Mouse (Mus musculus) G1E (cell line): ENCODE measurements at regions not wholly inside any gene's neighbourhood (a gene's known extent, or its start where the extent isn't known, plus 50 kb on each side); places are given as distances from the start of the nearest gene placed in this dataset.

ENCODE experiments used
- ATAC-seq: 2 replicates; pipeline ENCODE4 v1.8.0; 2016; ENCODE audit warnings: mild to moderate bottlenecking; ENCODE audit not compliant: insufficient number of reproducible peaks, poor library complexity, low FRiP score, severe bottlenecking; ENCODE audit errors: extremely low read depth
- DNase-seq: peaks from one replicate; pipeline ENCODE4 v3.0.0; 2012; ENCODE audit warnings: low spot score
- H3K27me3 ChIP-seq: 2 replicates; pipeline ENCODE4 v1.6.1; 2012; ENCODE audit warnings: mild to moderate bottlenecking, low read length, inconsistent platforms; ENCODE audit not compliant: insufficient read depth
- H3K36me3 ChIP-seq: replicated peaks from 2 replicates; pipeline ENCODE3; 2012; ENCODE audit warnings: mild to moderate bottlenecking, inconsistent platforms
- H3K4me1 ChIP-seq: 2 replicates; pipeline ENCODE4 v1.6.1; 2012; ENCODE audit warnings: low read depth, low read length, inconsistent platforms, mixed read lengths; ENCODE audit not compliant: insufficient read depth
- H3K4me3 ChIP-seq: 2 replicates; pipeline ENCODE4 v1.5.1; 2012; ENCODE audit warnings: low read depth, mild to moderate bottlenecking, inconsistent platforms, low read length, moderate library complexity, mixed read lengths
- H3K9me3 ChIP-seq: replicated peaks from 2 replicates; pipeline ENCODE4 v1.6.1; 2012; ENCODE audit warnings: inconsistent platforms
- CTCF ChIP-seq: IDR thresholded peaks from 2 replicates; pipeline ENCODE4 v1.5.1; 2012; ENCODE audit warnings: low read depth, low read length, inconsistent platforms, mixed read lengths
- GATA1 ChIP-seq: IDR thresholded peaks from 2 replicates; pipeline ENCODE4 v1.6.1; 2012; ENCODE audit warnings: borderline replicate concordance, low read length, inconsistent platforms, mixed read lengths
- GATA2 ChIP-seq: IDR thresholded peaks from 2 replicates; pipeline ENCODE4 v1.6.1; 2012; ENCODE audit warnings: low read depth, low read length, inconsistent platforms, borderline replicate concordance
- POLR2AphosphoS5 ChIP-seq: IDR thresholded peaks from 2 replicates; pipeline ENCODE4 v1.6.1; 2012; ENCODE audit warnings: low read depth, low read length, inconsistent platforms; ENCODE audit not compliant: insufficient replicate concordance
- TAL1 ChIP-seq: conservative IDR thresholded peaks from 2 replicates; pipeline ENCODE4 v1.6.1; 2012; ENCODE audit warnings: low read depth, low read length, inconsistent platforms, mixed read lengths

DNA sequence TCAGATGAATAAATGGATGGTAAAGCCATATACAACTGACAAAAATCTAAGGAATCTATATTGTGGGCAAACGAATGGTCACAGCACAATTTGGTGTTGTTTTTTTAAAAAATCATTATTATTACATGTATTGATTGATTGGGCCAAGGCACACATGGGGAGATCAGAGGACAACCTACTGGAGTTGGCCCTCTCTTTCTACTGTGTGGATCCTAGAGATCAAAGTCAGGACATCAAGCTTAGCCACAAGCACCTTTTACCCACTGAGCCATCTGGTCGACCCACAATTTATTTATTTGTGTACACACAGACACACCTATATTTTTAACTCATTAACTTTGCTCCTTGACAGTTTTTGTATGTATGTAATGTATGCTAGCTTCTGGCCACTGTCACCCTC lies 89.7 kb upstream of the Tbx3 start:
- ATAC-seq (no peak), DNase-seq (no peak)
- Histone ChIP-seq H3K4me1 (no peaks in the 10 kb centered on the region), H3K27me3 (no peaks in the 10 kb centered on the region), H3K9me3 (peaks cover 65% of the 10 kb centered on the region), H3K36me3 (no peaks in the 10 kb centered on the region), H3K4me3 (no peak overlapping the region)
- TF ChIP-seq GATA1 (no peak), POLR2AphosphoS5 (no peak), GATA2 (no peak), TAL1 (no peak), CTCF (no peak)

DNA sequence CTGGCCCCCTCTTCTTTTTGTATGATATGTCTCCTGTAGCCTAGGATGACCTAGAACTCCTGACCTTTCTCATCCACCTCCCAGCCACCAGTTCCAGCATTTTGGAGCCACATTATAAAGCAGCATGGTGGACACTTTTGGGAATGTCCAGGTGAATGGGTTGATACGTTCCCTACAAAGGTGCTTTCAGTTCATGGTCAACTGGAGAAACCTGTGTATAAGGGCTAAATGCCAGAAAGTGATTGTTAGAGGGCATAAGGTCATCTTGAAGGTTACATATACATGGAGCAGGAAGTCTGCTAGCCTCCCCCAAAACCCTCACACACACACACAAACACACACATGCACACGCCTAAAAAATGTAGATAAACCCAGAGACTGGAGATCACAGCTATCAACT lies 86.1 kb upstream of the Tbx3 start:
- H3K36me3 ChIP-seq: no peaks in the 10 kb centered on the region
- peaks cover 71% of the 10 kb centered on the region for H3K9me3 ChIP-seq
- TF ChIP-seq POLR2AphosphoS5 (no peak), GATA1 (no peak), CTCF (no peak), GATA2 (no peak), TAL1 (no peak)
- no peaks in the 10 kb centered on the region for H3K4me1 ChIP-seq
- DNase-seq: no peak
- no peak for ATAC-seq
- no peaks in the 10 kb centered on the region for H3K27me3 ChIP-seq
- H3K4me3 ChIP-seq: no peak overlapping the region

DNA sequence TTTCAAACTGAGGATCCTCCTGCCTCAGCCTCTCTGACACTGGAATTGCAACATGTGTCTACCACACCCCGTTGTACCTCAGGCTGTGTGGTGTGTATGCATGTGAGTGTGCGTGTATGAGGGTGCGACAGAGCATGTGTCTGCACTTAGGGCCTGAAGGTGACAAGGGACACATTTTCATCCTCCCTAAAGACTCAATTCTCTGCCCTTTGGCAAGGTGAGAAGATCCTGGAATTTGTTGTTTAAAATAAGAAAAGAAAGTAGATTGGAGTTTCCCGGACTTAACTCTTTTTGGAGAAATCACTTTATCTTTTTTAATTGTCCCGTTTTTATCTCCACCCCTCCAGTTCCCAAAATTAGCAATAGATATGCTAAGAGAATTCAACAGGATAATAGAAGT lies 85.6 kb upstream of the Tbx3 start:
- no peak for DNase-seq

DNA sequence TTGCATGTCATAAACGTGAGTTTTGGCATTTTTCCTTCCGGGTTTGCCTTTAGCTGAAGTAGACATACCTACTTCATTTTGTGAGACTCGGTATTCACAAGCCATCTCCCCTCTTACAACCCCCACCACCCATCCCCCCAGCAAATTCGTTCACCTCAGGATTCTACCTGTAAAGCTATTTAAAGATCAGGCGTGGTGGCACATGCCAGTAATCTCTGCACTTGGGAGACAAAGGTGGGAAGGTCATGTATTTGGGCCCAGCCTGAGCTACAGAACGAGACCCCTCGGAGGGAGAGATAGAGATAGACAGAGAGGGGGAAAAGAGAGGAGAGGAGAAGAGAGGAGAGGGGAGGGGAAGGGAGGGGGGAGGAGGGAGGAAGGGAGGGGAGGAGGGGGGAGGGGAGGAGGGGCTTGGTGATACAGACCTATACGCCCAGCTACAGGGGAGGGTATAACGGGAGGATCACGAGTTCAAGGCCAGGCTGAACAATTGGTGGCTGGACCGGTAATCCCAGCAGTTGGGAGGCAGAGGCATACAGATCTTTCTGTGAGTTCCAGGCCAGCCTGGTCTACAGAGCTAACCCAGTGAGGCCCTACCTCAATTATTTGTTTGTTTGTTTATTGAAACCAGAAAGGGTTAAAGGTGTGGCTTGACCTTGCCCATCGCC lies 83.9 kb upstream of the Tbx3 start:
- DNase-seq (no peak), ATAC-seq (no peak)
- Histone ChIP-seq H3K4me3 (no peak overlapping the region), H3K9me3 (peaks cover 71% of the 10 kb centered on the region), H3K4me1 (no peaks in the 10 kb centered on the region), H3K27me3 (no peaks in the 10 kb centered on the region), H3K36me3 (no peaks in the 10 kb centered on the region)
- TF ChIP-seq GATA1 (no peak), TAL1 (no peak), POLR2AphosphoS5 (no peak), GATA2 (no peak), CTCF (no peak)

More for the DNA sequence above, 85.6 kb upstream of the Tbx3 start:
- H3K27me3 ChIP-seq: no peaks in the 10 kb centered on the region
- H3K36me3 ChIP-seq: no peaks in the 10 kb centered on the region
- no peak overlapping the region for H3K4me3 ChIP-seq
- TF ChIP-seq CTCF (no peak), TAL1 (no peak), GATA1 (no peak), POLR2AphosphoS5 (no peak), GATA2 (no peak)
- H3K9me3 ChIP-seq: peaks cover 71% of the 10 kb centered on the region
- no peaks in the 10 kb centered on the region for H3K4me1 ChIP-seq
- no peak for ATAC-seq

DNA sequence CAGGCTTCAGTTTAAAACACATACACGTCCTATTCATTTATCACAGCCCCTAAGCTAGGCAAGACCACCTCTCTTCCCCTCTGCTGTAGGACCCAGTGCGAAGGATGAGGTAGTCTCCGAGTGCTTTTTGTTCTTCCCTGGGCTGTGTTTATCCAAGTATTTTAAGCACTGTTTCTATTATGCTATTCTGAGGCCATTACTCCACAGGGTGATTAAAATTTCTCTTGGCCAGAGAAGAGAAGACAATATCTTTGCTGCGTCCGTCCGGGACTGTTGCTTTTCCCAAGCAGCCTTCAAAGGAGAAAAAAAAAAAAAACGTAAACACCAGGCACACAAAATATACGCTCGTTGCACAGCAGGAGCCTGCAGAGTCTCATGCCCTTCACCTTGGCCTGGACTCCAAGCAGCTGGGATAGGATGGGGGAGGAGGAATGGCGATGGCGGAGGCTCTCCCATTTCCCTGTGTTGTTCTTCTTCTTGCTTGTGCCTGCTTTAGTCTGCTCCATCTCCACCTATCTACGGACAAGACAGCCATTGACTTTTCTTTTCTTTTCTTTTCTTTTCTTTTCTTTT lies 83.1 kb upstream of the Tbx3 start:
- no peak for ATAC-seq
- no peaks in the 10 kb centered on the region for H3K4me1 ChIP-seq
- H3K27me3 ChIP-seq: no peaks in the 10 kb centered on the region
- H3K9me3 ChIP-seq: peaks cover 77% of the 10 kb centered on the region
- no peaks in the 10 kb centered on the region for H3K36me3 ChIP-seq
- TF ChIP-seq GATA2: no peak
- H3K4me3 ChIP-seq: no peak overlapping the region
- no peak for DNase-seq

DNA sequence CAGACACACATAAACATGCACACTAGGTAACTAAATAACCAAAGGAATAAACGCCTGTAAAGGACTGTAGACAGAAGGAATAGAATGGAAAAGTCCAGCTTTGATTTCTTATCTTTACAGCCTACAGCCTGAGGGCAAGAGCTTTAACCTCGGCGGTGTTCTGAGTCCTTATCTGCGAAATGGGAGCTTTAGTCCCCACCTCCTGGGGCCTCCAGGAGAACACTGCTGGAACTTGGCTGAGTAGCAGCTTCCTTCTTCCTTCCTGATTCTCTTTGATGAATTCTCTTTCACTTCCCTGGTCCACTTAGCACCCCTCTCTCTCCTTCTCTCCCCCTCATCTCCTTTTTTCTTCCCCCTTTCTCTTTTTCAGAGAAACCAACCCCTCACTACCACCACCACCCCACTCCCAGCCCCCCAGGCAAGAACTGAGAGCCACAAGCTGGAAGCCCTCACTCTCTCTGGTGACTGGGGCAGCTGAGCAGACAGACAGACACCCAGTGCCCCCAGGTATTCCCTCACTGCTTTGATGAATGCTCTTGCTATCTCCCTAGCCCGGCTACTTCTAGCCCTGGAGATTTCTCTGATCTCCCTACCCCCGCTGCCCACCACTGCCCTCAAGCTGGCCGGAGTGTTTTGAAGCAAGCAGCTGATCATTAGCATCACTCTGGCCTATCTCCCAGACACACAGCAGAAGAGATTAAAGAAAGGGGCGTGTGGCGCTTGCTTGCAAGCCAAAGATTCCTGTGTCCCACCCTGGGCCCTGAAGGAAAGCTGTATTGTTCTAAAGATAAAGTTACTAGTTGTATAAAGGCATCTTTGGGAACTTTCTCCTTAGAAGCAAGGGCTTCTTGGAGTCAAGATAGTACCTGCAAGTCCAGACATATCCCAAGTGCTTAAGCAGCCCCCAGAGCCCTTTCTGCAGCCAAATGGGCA lies 81.9 kb upstream of the Tbx3 start:
- H3K4me3 ChIP-seq: no peak overlapping the region
- peaks cover 75% of the 10 kb centered on the region for H3K9me3 ChIP-seq
- H3K27me3 ChIP-seq: no peaks in the 10 kb centered on the region
- no peak for DNase-seq
- TF ChIP-seq POLR2AphosphoS5 (no peak), TAL1 (no peak), CTCF (no peak), GATA1 (no peak), GATA2 (no peak)
- no peak for ATAC-seq
- H3K4me1 ChIP-seq: no peaks in the 10 kb centered on the region
- H3K36me3 ChIP-seq: no peaks in the 10 kb centered on the region
